Mouse (Mus musculus): ENCODE measurements around the gene Pip5k1c.

DNA sequence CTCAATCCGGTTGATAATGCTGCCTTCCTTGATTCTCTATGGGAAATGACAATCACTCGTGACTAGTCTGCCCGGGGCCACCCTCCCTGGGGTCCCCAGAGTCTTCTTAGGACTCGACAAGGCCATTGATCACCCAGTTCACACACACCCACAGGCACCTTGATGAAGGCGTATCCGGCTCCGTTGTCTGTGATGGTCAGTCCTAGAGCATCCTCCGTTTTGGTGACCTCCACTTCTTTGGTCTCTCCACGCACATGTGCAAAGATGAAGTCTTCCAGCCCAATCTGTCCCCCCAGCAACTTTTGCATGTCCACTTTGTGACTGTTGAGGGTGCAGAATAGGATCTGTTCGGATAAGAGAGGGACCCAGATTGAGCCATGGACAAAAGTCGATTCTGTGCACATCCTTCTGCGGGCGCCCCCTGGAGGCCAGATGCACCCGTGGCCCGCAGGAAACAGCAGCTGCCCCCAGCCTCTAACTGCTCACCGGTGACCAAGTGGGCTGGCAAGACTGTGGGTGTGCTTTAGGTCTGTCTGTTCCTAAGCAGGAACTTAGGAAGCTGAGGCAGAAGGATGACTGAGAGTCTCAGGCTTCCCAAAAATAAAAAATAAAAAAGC, 48.7 kb downstream of the Pip5k1c start:
- TF ChIP-seq CHD2 (IDR thresholded peaks at IDR 0.05; ENCODE audit: low read depth, low read length) (no peak), ZC3H11A (IDR thresholded peaks at IDR 0.05; ENCODE audit: borderline replicate concordance, low read depth, low read length) (no peak), HCFC1 (IDR thresholded peaks at IDR 0.05; ENCODE audit: borderline replicate concordance, insufficient read depth, low read length) (no peak), ZNF384 (IDR thresholded peaks at IDR 0.05; ENCODE audit: low read depth, low read length) (no peak)
